Comparison of ENCODE assay signal across 8 mouse cellular contexts in genomic region chr9:44479628-44480428, GRCm38 (mm10). TPM values are rescaled to one million over a fixed set of nuclear protein-coding genes. Genes with fewer than 3 reads are reported as not detected.
A peak's percentile ranks its signal among the peaks of the same experiment; 100 is the strongest.
DNase-seq lines count a peak whose midpoint lies in the region; ATAC-seq and TF ChIP-seq lines count a peak whose summit lies in the region.

No protein-coding gene starts in this region.

- H3K4me2 ChIP-seq in hindbrain, embryonic 11.5 days (replicated peaks; ENCODE audit: low read depth, low read length), result peak overlapping the region; percentile 98
- H3K4me2 ChIP-seq in lung, postnatal 0 days (replicated peaks; ENCODE audit: low read depth, low read length), result peak overlapping the region; percentile 95

- TF ChIP-seq EP300 in lung, postnatal 0 days (IDR thresholded peaks at IDR 0.05), result peak; percentile 37

- H3K4me1 ChIP-seq in hindbrain, embryonic 11.5 days (replicated peaks; ENCODE audit: control insufficient read depth, insufficient read depth, low read length), result peaks cover 10% of the 10 kb centered on the region
- peaks cover 9% of the 10 kb centered on the region; the same call in 1 of the 2 replicates for H3K4me1 ChIP-seq in lung, postnatal 0 days (ENCODE audit: insufficient read depth, low read depth, low read length)

- H3K4me3 ChIP-seq in hindbrain, embryonic 11.5 days (ENCODE audit: low read depth, low read length), result peak overlapping the region; percentile 61
- peak overlapping the region; percentile 55 for H3K4me3 ChIP-seq in lung, postnatal 0 days (ENCODE audit: low read depth, low read length)

- H3K9ac ChIP-seq in hindbrain, embryonic 11.5 days (ENCODE audit: low read depth, low read length), result peak overlapping the region; percentile 62
- peak overlapping the region; percentile 56 for H3K9ac ChIP-seq in lung, postnatal 0 days (replicated peaks; ENCODE audit: low read depth)

- peak; percentile 71 for ATAC-seq in frontal cortex, adult (ENCODE audit: low TSS enrichment)
- peak; percentile 56; the same call in 1 of the 2 replicates for ATAC-seq in hindbrain, embryonic 11.5 days (ENCODE audit: low FRiP score)
- ATAC-seq in lung, postnatal 0 days, result peak; percentile 40

- peaks cover 2% of the 10 kb centered on the region; the same call in 1 of the 2 replicates for H3K27me3 ChIP-seq in hindbrain, embryonic 11.5 days (ENCODE audit: control insufficient read depth, insufficient read depth, low read length)
- H3K27me3 ChIP-seq in lung, postnatal 0 days (replicated peaks; ENCODE audit: insufficient read depth, low read length), result no peaks in the 10 kb centered on the region

- no peaks in the 10 kb centered on the region for H3K9me3 ChIP-seq in hindbrain, embryonic 11.5 days (ENCODE audit: control insufficient read depth, low read length)
- H3K9me3 ChIP-seq in lung, postnatal 0 days (ENCODE audit: low read length), result no peaks in the 10 kb centered on the region

- no peaks in the 10 kb centered on the region for H3K36me3 ChIP-seq in hindbrain, embryonic 11.5 days (ENCODE audit: control insufficient read depth, insufficient read depth, low read length)
- no peaks in the 10 kb centered on the region for H3K36me3 ChIP-seq in lung, postnatal 0 days (ENCODE audit: insufficient read depth, low read length)

- under 1% methylated on average over 26 of the region's 26 CpGs for WGBS in hindbrain, embryonic 11.5 days
- under 1% methylated on average over 26 of the region's 26 CpGs for WGBS in lung, postnatal 0 days

- H3K27ac ChIP-seq in hindbrain, embryonic 11.5 days (ENCODE audit: low read depth, low read length), result peak overlapping the region; percentile 86
- peak overlapping the region; percentile 89 for H3K27ac ChIP-seq in lung, postnatal 0 days (ENCODE audit: low read length)

- peak; percentile 94 for DNase-seq in Muller cell, postnatal 12 days (ENCODE audit: inconsistent ontology term)
- DNase-seq in cerebellum, adult 9-10 months, result peak; percentile 96
- peak; percentile 87 for DNase-seq in hindbrain, embryonic 11.5 days (ENCODE audit: low spot score)
- DNase-seq in layer of hippocampus, postnatal 10 days (ENCODE audit: low spot score in 2 of 2), result peak; percentile 92 to 95
- DNase-seq in lung, postnatal 0 days (ENCODE audit: low spot score), result peak; percentile 96
- DNase-seq in ovary, postnatal 10 days (ENCODE audit: low spot score), result peak; percentile 83
- DNase-seq in thymus, postnatal 25 days, result peak; percentile 88

- TF ChIP-seq CTCF in lung, postnatal 0 days (IDR thresholded peaks at IDR 0.05), result peak; percentile 96

RNA-seq across cellular contexts. Expression of gene Bcl9l, which starts 2.8 kb away (rescaled TPM):
- polyA plus RNA-seq in hindbrain, embryonic 11.5 days (2014; fragmentation: Nextera tagmentation; extraction: Ambion mirVana), result 8.6 and 10.1 TPM in 2 replicates
- total RNA-seq in layer of hippocampus, postnatal 10 days (2021), result 10 to 100 TPM; 91.2 to 97.7 TPM
- 10.7 and 12.3 TPM in 2 replicates for polyA plus RNA-seq in lung, postnatal 0 days (2015; fragmentation: Nextera tagmentation; extraction: Ambion mirVana)

RNA-seq across cellular contexts. Expression of gene Upk2, which starts 25.1 kb away (rescaled TPM):
- 0.83 TPM in 1 of 2 replicates, not detected in the other for polyA plus RNA-seq in hindbrain, embryonic 11.5 days (2014; fragmentation: Nextera tagmentation; extraction: Ambion mirVana)
- not detected for total RNA-seq in layer of hippocampus, postnatal 10 days (2021)
- polyA plus RNA-seq in lung, postnatal 0 days (2015; fragmentation: Nextera tagmentation; extraction: Ambion mirVana), result 2.2 and 2.3 TPM in 2 replicates

RNA-seq across cellular contexts. Expression of gene Foxr1, which starts 38.9 kb away (rescaled TPM):
- not detected in 2 replicates for polyA plus RNA-seq in hindbrain, embryonic 11.5 days (2014; fragmentation: Nextera tagmentation; extraction: Ambion mirVana)
- total RNA-seq in layer of hippocampus, postnatal 10 days (2021), result not detected
- not detected in 2 replicates for polyA plus RNA-seq in lung, postnatal 0 days (2015; fragmentation: Nextera tagmentation; extraction: Ambion mirVana)

Comparison
In these comparisons a context has a peak if more than half of its experiments do, and no peak if none do; other contexts are left out.
1. Peak in every context shown above with its lines: DNase-seq, ATAC-seq, H3K4me3 ChIP-seq and H3K27ac ChIP-seq.